Mouse (Mus musculus) myocyte (in vitro differentiated cells): ENCODE results near the gene Dusp27.

Source experiments
- CEBPB ChIP-seq: IDR thresholded peaks from 2 replicates; pipeline ENCODE4 v1.6.1; 2011; ENCODE audit warnings: mild to moderate bottlenecking, moderate library complexity; ENCODE audit not compliant: poor library complexity, insufficient read depth, severe bottlenecking
- E2F4 ChIP-seq: IDR thresholded peaks from one replicate; pipeline ENCODE4 v1.6.1; 2011; ENCODE audit warnings: mild to moderate bottlenecking, control low read depth, moderate library complexity; ENCODE audit not compliant: insufficient read depth
- MAX ChIP-seq: IDR thresholded peaks from one replicate; pipeline ENCODE4 v1.6.1; 2011; ENCODE audit warnings: low read depth, mild to moderate bottlenecking, control low read depth
- MYOD1 ChIP-seq, 3 experiments: IDR thresholded peaks; one replicate each; pipeline ENCODE4 v1.6.1; 2011; ENCODE audit warnings: control low read depth in 2 of 3, low read depth in 2 of 3, mild to moderate bottlenecking in 2 of 3, moderate library complexity in 1 of 3; ENCODE audit not compliant: insufficient read length in 2 of 3, control insufficient read depth in 1 of 3
- MYOG ChIP-seq, 3 experiments: IDR thresholded peaks; one replicate each; pipeline ENCODE4 v1.6.1; 2011; ENCODE audit warnings: control low read depth in 2 of 3, low read depth in 2 of 3, mild to moderate bottlenecking in 2 of 3; ENCODE audit not compliant: insufficient read length in 2 of 3, control insufficient read depth in 1 of 3, insufficient read depth in 1 of 3
- POLR2A ChIP-seq: IDR thresholded peaks from one replicate; pipeline ENCODE4 v1.6.1; 2011; ENCODE audit warnings: low read depth, mild to moderate bottlenecking, control low read depth, moderate library complexity; ENCODE audit not compliant: insufficient read length
- POLR2AphosphoS2 ChIP-seq: IDR thresholded peaks from one replicate; pipeline ENCODE4 v1.6.1; 2011; ENCODE audit warnings: low read depth, control low read depth; ENCODE audit not compliant: insufficient read length
- REST ChIP-seq: IDR thresholded peaks from one replicate; pipeline ENCODE4 v1.6.1; 2011; ENCODE audit warnings: mild to moderate bottlenecking, control low read depth, moderate library complexity; ENCODE audit not compliant: insufficient read depth, insufficient read length
- SRF ChIP-seq: IDR thresholded peaks from one replicate; pipeline ENCODE4 v1.6.1; 2011; ENCODE audit warnings: low read depth; ENCODE audit not compliant: control insufficient read depth, insufficient read length
- TCF12 ChIP-seq: IDR thresholded peaks from one replicate; pipeline ENCODE4 v1.6.1; 2011; ENCODE audit warnings: mild to moderate bottlenecking, control low read depth; ENCODE audit not compliant: poor library complexity, insufficient read depth, severe bottlenecking
- TCF3 ChIP-seq: IDR thresholded peaks from one replicate; pipeline ENCODE4 v1.6.1; 2011; ENCODE audit warnings: low read depth, control low read depth; ENCODE audit not compliant: insufficient read length
- USF1 ChIP-seq: IDR thresholded peaks from one replicate; pipeline ENCODE4 v1.6.1; 2011; ENCODE audit warnings: low read depth, mild to moderate bottlenecking, control low read depth, moderate library complexity

- TF ChIP-seq TCF12 (no peak), MYOG (IDR thresholded peaks at IDR 0.05; ENCODE audit: control insufficient read depth in 1 of 3, insufficient read depth in 1 of 3, insufficient read length in 2 of 3, low read depth in 2 of 3) (no peak), POLR2A (no peak), E2F4 (no peak), REST (no peak), POLR2AphosphoS2 (no peak), MAX (no peak), MYOD1 (IDR thresholded peaks at IDR 0.05; ENCODE audit: control insufficient read depth in 1 of 3, insufficient read length in 2 of 3, low read depth in 2 of 3) (no peak), USF1 (no peak), SRF (no peak), TCF3 (no peak), CEBPB (no peak)
These were observed 45.9 kb upstream of the Dusp27 start for GRCm38 (mm10) chr1:166173621-166174020.
